Mouse (Mus musculus): Measurements from ENCODE around the gene Aamdc. TPM values are rescaled to one million over a fixed set of nuclear protein-coding genes. Genes with fewer than 3 reads are reported as not detected.

Aamdc gene
- total and polyA plus RNA-seq, 2 experiments, result 23.9 to 45.0 TPM

GRCm38 (mm10) chr7:97514786-97515185 is 64.5 kb downstream of the Aamdc start:
- H3K4me1 ChIP-seq (ENCODE audit: control insufficient read depth, insufficient read depth, low read length), result no peaks in the 10 kb centered on the region
- no peak overlapping the region for H3K4me3 ChIP-seq (ENCODE audit: insufficient read depth, low read depth, low read length)
- no peak for TF ChIP-seq POLR2A (IDR thresholded peaks at IDR 0.05; ENCODE audit: extremely low read depth, insufficient read depth, low read length)
- TF ChIP-seq CTCF (IDR thresholded peaks at IDR 0.05; ENCODE audit: low read depth, low read length), result no peak
- no peak overlapping the region for H3K27ac ChIP-seq (replicated peaks; ENCODE audit: insufficient read depth, low read depth, low read length)
- H3K79me2 ChIP-seq (ENCODE audit: control insufficient read depth, insufficient read depth, low read length), result no peaks in the 10 kb centered on the region
- DNase-seq (ENCODE audit: extremely low read depth, low read depth, low spot score), result no peak
- 89% methylated on average over 1 of the region's 1 CpGs for WGBS
- H3K9ac ChIP-seq (ENCODE audit: low read depth, low read length), result no peak overlapping the region
- H3K27me3 ChIP-seq (ENCODE audit: control insufficient read depth, insufficient read depth, low read length), result no peaks in the 10 kb centered on the region
- peaks cover 60% of the 10 kb centered on the region for H3K36me3 ChIP-seq (ENCODE audit: control insufficient read depth, insufficient read depth, low read length)

GRCm38 (mm10) chr7:97500555-97501209 is 78.6 kb downstream of the Aamdc start:
- no peak overlapping the region for H3K4me3 ChIP-seq (ENCODE audit: insufficient read depth, low read depth, low read length)
- no peaks in the 10 kb centered on the region for H3K27me3 ChIP-seq (ENCODE audit: control insufficient read depth, insufficient read depth, low read length)
- TF ChIP-seq CTCF (IDR thresholded peaks at IDR 0.05; ENCODE audit: low read depth, low read length), result no peak
- no peak for TF ChIP-seq POLR2A (IDR thresholded peaks at IDR 0.05; ENCODE audit: extremely low read depth, insufficient read depth, low read length)
- no peaks in the 10 kb centered on the region for H3K79me2 ChIP-seq (ENCODE audit: control insufficient read depth, insufficient read depth, low read length)
- WGBS, result 47% methylated on average over 5 of the region's 5 CpGs
- H3K4me1 ChIP-seq (ENCODE audit: control insufficient read depth, insufficient read depth, low read length), result no peaks in the 10 kb centered on the region
- DNase-seq (ENCODE audit: extremely low read depth, low read depth, low spot score), result peak; percentile 29
- H3K27ac ChIP-seq (replicated peaks; ENCODE audit: insufficient read depth, low read depth, low read length), result no peak overlapping the region
- H3K36me3 ChIP-seq (ENCODE audit: control insufficient read depth, insufficient read depth, low read length), result peaks cover 20% of the 10 kb centered on the region
- H3K9ac ChIP-seq (ENCODE audit: low read depth, low read length), result no peak overlapping the region

Other genes with a start within 250 kb of the Aamdc start
- gene Usp35, start 247.5 kb downstream of the Aamdc start, total RNA-seq (2014; rRNA removed), result 0.87 and 1.0 TPM in 2 replicates
- gene Usp35, start 247.5 kb downstream of the Aamdc start, polyA plus RNA-seq (2012; rRNA removed), result 0.86 and 1.5 TPM in 2 replicates
- 3.2 and 4.2 TPM in 2 replicates for gene Kctd21, start 247.2 kb downstream of the Aamdc start, total RNA-seq (2014; rRNA removed)
- 4.8 and 5.4 TPM in 2 replicates for gene Kctd21, start 247.2 kb downstream of the Aamdc start, polyA plus RNA-seq (2012; rRNA removed)
- 3.3 and 6.2 TPM in 2 replicates for gene Alg8, start 207.9 kb downstream of the Aamdc start, total RNA-seq (2014; rRNA removed)
- 6.3 and 7.5 TPM in 2 replicates for gene Alg8, start 207.9 kb downstream of the Aamdc start, polyA plus RNA-seq (2012; rRNA removed)
- gene Ndufc2, start 179.5 kb downstream of the Aamdc start, total RNA-seq (2014; rRNA removed), result 213 and 221 TPM in 2 replicates
- gene Ndufc2, start 179.5 kb downstream of the Aamdc start, polyA plus RNA-seq (2012; rRNA removed), result 191 and 204 TPM in 2 replicates
- 292 and 1,156 TPM in 2 replicates for gene Thrsp, start 161.8 kb downstream of the Aamdc start, total RNA-seq (2014; rRNA removed)
- gene Thrsp, start 161.8 kb downstream of the Aamdc start, polyA plus RNA-seq (2012; rRNA removed), result 247 and 275 TPM in 2 replicates
- 0.07 and 0.18 TPM in 2 replicates for gene Kctd14, start 128.2 kb downstream of the Aamdc start, total RNA-seq (2014; rRNA removed)
- 0.13 TPM in 1 of 2 replicates, not detected in the other for gene Kctd14, start 128.2 kb downstream of the Aamdc start, polyA plus RNA-seq (2012; rRNA removed)
- gene Ints4, start 98.5 kb downstream of the Aamdc start, total RNA-seq (2014; rRNA removed), result 23.3 and 25.0 TPM in 2 replicates
- gene Ints4, start 98.5 kb downstream of the Aamdc start, polyA plus RNA-seq (2012; rRNA removed), result 28.6 and 31.0 TPM in 2 replicates
- 7.4 and 8.0 TPM in 2 replicates for gene Rsf1, start 392 bp upstream of the Aamdc start, total RNA-seq (2014; rRNA removed)
- 0.93 and 1.2 TPM in 2 replicates for gene Rsf1, start 392 bp upstream of the Aamdc start, polyA plus RNA-seq (2012; rRNA removed)
- gene Clns1a, start 117.1 kb upstream of the Aamdc start, total RNA-seq (2014; rRNA removed), result 26.0 and 29.1 TPM in 2 replicates
- 17.1 and 21.6 TPM in 2 replicates for gene Clns1a, start 117.1 kb upstream of the Aamdc start, polyA plus RNA-seq (2012; rRNA removed)
- 17.1 and 22.2 TPM in 2 replicates for gene Aqp11, start 158.8 kb upstream of the Aamdc start, total RNA-seq (2014; rRNA removed)
- gene Aqp11, start 158.8 kb upstream of the Aamdc start, polyA plus RNA-seq (2012; rRNA removed), result 36.8 and 40.2 TPM in 2 replicates
- gene Pak1, start 209.0 kb upstream of the Aamdc start, total RNA-seq (2014; rRNA removed), result 2.8 and 3.0 TPM in 2 replicates
- 0.73 and 1.2 TPM in 2 replicates for gene Pak1, start 209.0 kb upstream of the Aamdc start, polyA plus RNA-seq (2012; rRNA removed)

All from liver, adult 2 months (tissue).